Mouse (Mus musculus): ENCODE measurements at regions not wholly inside any gene's neighbourhood (a gene's known extent, or its start where the extent isn't known, plus 50 kb on each side); places are given as distances from the start of the nearest gene placed in this dataset.

GRCm38 (mm10) chr17:59232251-59232650 is 219.1 kb upstream of the Nudt12 start:
- TF ChIP-seq CTCF (IDR thresholded peaks at IDR 0.05; ENCODE audit: low read depth) (no peak), EP300 (IDR thresholded peaks at IDR 0.05; ENCODE audit: low read depth) (no peak)

All from heart, postnatal 0 days (tissue).